Mouse (Mus musculus): ENCODE measurements around the gene Eif4g3. TPM values are rescaled to one million over a fixed set of nuclear protein-coding genes. Genes with fewer than 3 reads are reported as not detected.

Gene Eif4g3
- polyA plus RNA-seq, 1 experiment = 251 TPM

DNA sequence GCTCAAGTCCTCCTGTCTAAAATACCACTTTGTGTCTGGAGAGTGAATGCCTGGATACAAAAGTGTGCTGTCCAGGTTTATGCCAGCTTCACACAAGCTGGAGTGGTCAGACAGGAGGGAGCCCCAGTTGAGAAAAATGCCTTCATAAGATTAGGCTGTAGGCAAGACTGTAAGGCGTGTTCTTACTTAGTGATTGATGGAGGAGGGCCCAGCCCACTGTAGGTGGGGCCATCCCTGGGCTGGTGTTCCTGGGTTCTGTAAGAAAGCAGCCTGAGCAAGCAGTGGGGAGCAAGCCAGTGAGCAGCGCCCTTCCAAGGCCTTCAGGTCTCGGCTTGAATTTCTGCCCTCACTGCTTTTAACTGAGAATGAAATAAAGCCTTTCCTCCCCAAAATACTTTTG is 175.3 kb downstream of the Eif4g3 start:
- Histone ChIP-seq H3K36me3 (ENCODE audit: control insufficient read depth, insufficient read depth, low read length) (peaks cover 6% of the 10 kb centered on the region), H3K27me3 (ENCODE audit: control insufficient read depth, insufficient read depth, low read length) (no peaks in the 10 kb centered on the region), H3K4me1 (ENCODE audit: control insufficient read depth, insufficient read depth, low read length) (no peaks in the 10 kb centered on the region; the same call in 1 of the 2 replicates), H3K4me3 (ENCODE audit: control insufficient read depth, low read depth, low read length) (no peak overlapping the region), H3K27ac (ENCODE audit: control insufficient read depth, insufficient read depth, low read depth, low read length) (no peak overlapping the region)
- TF ChIP-seq POLR2A (IDR thresholded peaks at IDR 0.05; ENCODE audit: control insufficient read depth, low read depth, low read length) (no peak), CTCF (IDR thresholded peaks at IDR 0.05; ENCODE audit: control insufficient read depth, insufficient read depth, insufficient replicate concordance, low read depth, low read length) (no peak)

DNA sequence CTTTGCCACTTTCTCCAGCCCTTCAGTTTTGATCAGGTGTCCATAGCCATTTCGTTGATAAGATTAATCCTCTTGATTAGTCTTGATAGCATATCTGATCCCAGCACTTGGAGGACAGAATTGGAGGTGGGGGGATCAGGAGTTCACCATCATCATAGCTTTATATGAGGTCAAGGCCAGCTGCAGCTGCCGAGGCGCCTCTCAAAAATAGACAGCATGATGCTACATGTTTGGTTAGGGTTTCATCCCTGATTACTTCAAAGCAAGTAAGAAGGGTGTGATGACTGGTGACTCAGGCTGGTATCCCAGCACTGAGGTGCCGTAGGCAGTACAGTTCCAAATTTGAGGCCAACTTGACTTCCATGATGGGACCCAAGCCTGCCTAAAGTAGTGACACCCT is 176.6 kb downstream of the Eif4g3 start:
- Histone ChIP-seq H3K27ac (ENCODE audit: control insufficient read depth, insufficient read depth, low read depth, low read length) (no peak overlapping the region), H3K36me3 (ENCODE audit: control insufficient read depth, insufficient read depth, low read length) (peaks cover 6% of the 10 kb centered on the region), H3K4me1 (ENCODE audit: control insufficient read depth, insufficient read depth, low read length) (no peaks in the 10 kb centered on the region), H3K4me3 (ENCODE audit: control insufficient read depth, low read depth, low read length) (no peak overlapping the region), H3K27me3 (ENCODE audit: control insufficient read depth, insufficient read depth, low read length) (no peaks in the 10 kb centered on the region)
- no peak for TF ChIP-seq CTCF (IDR thresholded peaks at IDR 0.05; ENCODE audit: control insufficient read depth, insufficient read depth, insufficient replicate concordance, low read depth, low read length)
- TF ChIP-seq POLR2A (IDR thresholded peaks at IDR 0.05; ENCODE audit: control insufficient read depth, low read depth, low read length) = no peak

DNA sequence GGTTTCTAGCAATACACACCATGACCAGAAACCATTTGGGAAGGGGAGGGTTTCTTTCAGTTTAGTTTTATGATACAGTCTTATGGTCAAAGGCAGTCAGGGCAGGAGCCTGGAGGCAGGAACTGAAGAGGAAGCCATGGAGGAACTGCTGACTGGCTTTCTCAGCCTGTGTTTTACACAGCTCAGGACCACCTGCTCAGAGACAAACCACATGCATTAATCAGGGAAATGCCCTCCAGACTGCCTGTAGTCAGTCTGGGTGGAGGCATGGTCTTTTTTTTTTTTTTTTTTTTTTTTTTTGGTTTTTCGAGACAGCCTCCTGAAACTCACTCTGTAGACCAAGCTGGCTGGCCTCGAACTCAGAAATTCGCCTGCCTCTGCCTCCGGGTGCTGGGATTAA is 179.9 kb downstream of the Eif4g3 start:
- H3K4me3 ChIP-seq (ENCODE audit: control insufficient read depth, low read depth, low read length) = no peak overlapping the region
- H3K27me3 ChIP-seq (ENCODE audit: control insufficient read depth, insufficient read depth, low read length) = no peaks in the 10 kb centered on the region
- H3K36me3 ChIP-seq (ENCODE audit: control insufficient read depth, insufficient read depth, low read length) = peaks cover 3% of the 10 kb centered on the region; the same call in 1 of the 2 replicates
- no peaks in the 10 kb centered on the region for H3K4me1 ChIP-seq (ENCODE audit: control insufficient read depth, insufficient read depth, low read length)
- H3K27ac ChIP-seq (ENCODE audit: control insufficient read depth, insufficient read depth, low read depth, low read length) = no peak overlapping the region
- TF ChIP-seq POLR2A (IDR thresholded peaks at IDR 0.05; ENCODE audit: control insufficient read depth, low read depth, low read length) (no peak), CTCF (IDR thresholded peaks at IDR 0.05; ENCODE audit: control insufficient read depth, insufficient read depth, insufficient replicate concordance, low read depth, low read length) (no peak)

DNA sequence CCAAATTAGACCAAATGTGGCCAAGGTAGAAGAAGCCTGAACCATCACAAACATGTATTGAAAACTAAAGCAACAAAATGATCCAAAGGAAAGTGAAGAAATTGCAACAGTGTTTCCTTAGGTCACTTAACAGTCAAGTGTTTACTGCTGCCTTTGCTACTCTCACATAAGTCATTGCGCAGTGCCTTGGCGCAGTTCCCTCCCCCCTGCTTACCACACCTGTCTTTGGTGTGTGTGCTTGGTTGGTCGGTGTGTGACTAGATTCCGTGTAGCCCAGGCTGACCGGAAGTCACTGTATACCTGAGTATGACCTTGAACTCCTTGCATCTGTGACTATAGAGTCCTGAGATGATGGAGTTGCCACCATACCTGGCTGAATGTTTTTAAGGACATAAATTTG is 186.6 kb downstream of the Eif4g3 start:
- no peak overlapping the region for H3K27ac ChIP-seq (ENCODE audit: control insufficient read depth, insufficient read depth, low read depth, low read length)
- no peak overlapping the region for H3K4me3 ChIP-seq (ENCODE audit: control insufficient read depth, low read depth, low read length)
- H3K27me3 ChIP-seq (ENCODE audit: control insufficient read depth, insufficient read depth, low read length) = no peaks in the 10 kb centered on the region
- peaks cover 11% of the 10 kb centered on the region for H3K36me3 ChIP-seq (ENCODE audit: control insufficient read depth, insufficient read depth, low read length)
- no peaks in the 10 kb centered on the region for H3K4me1 ChIP-seq (ENCODE audit: control insufficient read depth, insufficient read depth, low read length)
- TF ChIP-seq POLR2A (IDR thresholded peaks at IDR 0.05; ENCODE audit: control insufficient read depth, low read depth, low read length) = no peak
- TF ChIP-seq CTCF (IDR thresholded peaks at IDR 0.05; ENCODE audit: control insufficient read depth, insufficient read depth, insufficient replicate concordance, low read depth, low read length) = no peak

DNA sequence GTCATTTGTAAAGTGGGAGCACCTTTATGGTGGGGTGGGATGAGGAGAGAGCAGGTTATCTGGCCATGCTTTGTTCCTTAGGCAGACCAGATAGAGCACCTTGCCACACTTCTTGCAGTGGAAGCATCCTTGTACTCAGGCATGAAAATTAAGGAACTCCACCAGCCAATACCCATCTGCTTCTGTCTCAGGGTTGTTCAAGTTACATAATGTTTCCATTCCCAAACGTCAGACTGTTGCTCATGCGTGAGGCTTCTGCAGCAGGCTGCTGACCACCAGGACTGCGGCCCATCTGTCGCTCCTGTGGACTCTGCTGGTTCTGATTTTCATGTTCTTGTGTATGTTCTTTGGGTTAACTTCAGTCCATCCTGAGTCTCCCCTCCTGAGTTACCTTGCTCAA is 187.9 kb downstream of the Eif4g3 start:
- H3K4me3 ChIP-seq (ENCODE audit: control insufficient read depth, low read depth, low read length) = no peak overlapping the region
- H3K27me3 ChIP-seq (ENCODE audit: control insufficient read depth, insufficient read depth, low read length) = no peaks in the 10 kb centered on the region
- no peak for TF ChIP-seq CTCF (IDR thresholded peaks at IDR 0.05; ENCODE audit: control insufficient read depth, insufficient read depth, insufficient replicate concordance, low read depth, low read length)
- TF ChIP-seq POLR2A (IDR thresholded peaks at IDR 0.05; ENCODE audit: control insufficient read depth, low read depth, low read length) = no peak
- no peak overlapping the region for H3K27ac ChIP-seq (ENCODE audit: control insufficient read depth, insufficient read depth, low read depth, low read length)
- peaks cover 12% of the 10 kb centered on the region for H3K36me3 ChIP-seq (ENCODE audit: control insufficient read depth, insufficient read depth, low read length)
- no peaks in the 10 kb centered on the region for H3K4me1 ChIP-seq (ENCODE audit: control insufficient read depth, insufficient read depth, low read length)

DNA sequence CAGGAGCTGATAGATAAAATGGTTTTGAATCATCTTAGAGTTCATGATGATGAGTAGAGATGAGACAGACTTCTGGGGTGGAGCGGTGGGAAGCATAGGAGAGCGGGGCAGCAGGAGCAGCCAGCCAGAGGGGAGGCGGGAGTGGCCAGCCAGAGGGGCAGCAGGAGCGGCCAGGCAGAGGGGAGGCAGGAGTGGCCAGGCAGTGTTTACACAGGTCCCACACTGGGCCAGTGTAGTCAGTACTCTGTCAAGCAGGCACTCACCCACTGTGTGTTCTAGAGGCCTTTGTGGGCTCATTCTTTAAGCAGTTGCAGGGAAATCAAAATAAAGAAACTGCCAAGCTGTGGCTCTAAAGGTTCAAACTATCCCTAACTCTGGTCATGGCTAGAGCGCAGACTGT is 191.2 kb downstream of the Eif4g3 start:
- no peak overlapping the region for H3K4me3 ChIP-seq (ENCODE audit: control insufficient read depth, low read depth, low read length)
- no peaks in the 10 kb centered on the region for H3K4me1 ChIP-seq (ENCODE audit: control insufficient read depth, insufficient read depth, low read length)
- TF ChIP-seq POLR2A (IDR thresholded peaks at IDR 0.05; ENCODE audit: control insufficient read depth, low read depth, low read length) = no peak
- no peak for TF ChIP-seq CTCF (IDR thresholded peaks at IDR 0.05; ENCODE audit: control insufficient read depth, insufficient read depth, insufficient replicate concordance, low read depth, low read length)
- no peaks in the 10 kb centered on the region for H3K27me3 ChIP-seq (ENCODE audit: control insufficient read depth, insufficient read depth, low read length)
- H3K36me3 ChIP-seq (ENCODE audit: control insufficient read depth, insufficient read depth, low read length) = peaks cover 10% of the 10 kb centered on the region
- no peak overlapping the region for H3K27ac ChIP-seq (ENCODE audit: control insufficient read depth, insufficient read depth, low read depth, low read length)

DNA sequence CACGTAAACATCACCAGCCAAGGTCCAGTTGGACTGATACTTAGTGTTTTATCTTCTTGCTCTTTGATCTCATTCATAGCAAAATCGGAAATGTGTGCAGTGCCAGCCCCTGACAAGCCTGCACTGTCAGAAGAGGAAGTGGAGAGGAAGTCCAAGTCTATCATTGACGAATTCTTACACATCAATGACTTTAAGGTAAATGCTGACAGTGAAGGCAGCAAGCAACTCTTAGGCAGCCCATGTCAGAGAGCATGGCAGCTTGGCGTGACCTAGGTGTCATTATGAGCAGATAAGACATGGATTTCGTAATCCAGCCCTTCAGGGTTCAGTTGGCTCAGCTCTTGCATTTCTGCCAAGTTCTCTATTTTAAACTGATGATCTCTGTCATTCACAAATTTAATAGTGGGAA is 191.8 kb downstream of the Eif4g3 start:
- TF ChIP-seq POLR2A (IDR thresholded peaks at IDR 0.05; ENCODE audit: control insufficient read depth, low read depth, low read length) (no peak), CTCF (IDR thresholded peaks at IDR 0.05; ENCODE audit: control insufficient read depth, insufficient read depth, insufficient replicate concordance, low read depth, low read length) (no peak)
- Histone ChIP-seq H3K27me3 (ENCODE audit: control insufficient read depth, insufficient read depth, low read length) (no peaks in the 10 kb centered on the region), H3K4me3 (ENCODE audit: control insufficient read depth, low read depth, low read length) (no peak overlapping the region), H3K27ac (ENCODE audit: control insufficient read depth, insufficient read depth, low read depth, low read length) (no peak overlapping the region), H3K36me3 (ENCODE audit: control insufficient read depth, insufficient read depth, low read length) (peaks cover 10% of the 10 kb centered on the region), H3K4me1 (ENCODE audit: control insufficient read depth, insufficient read depth, low read length) (no peaks in the 10 kb centered on the region)

DNA sequence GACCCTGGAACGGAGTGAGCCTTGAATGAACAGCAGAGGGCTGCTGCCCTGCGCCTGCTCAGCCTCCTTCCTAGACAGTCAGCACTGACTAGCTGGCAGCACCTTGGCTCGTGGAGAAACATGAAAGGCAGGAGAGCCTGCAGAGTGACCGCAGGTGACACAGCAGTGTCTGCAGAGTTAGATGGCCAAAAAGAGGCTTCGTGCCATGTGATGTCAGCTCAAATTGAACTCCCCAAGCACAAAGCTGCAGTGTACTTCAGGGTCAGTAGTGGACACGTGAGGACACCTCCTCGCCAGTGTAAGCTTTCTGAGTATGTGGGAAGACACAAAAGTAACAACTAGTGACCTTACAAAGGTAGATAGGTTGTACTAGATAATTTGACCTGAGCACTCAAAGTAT is 193.1 kb downstream of the Eif4g3 start:
- H3K27me3 ChIP-seq (ENCODE audit: control insufficient read depth, insufficient read depth, low read length) = no peaks in the 10 kb centered on the region
- H3K36me3 ChIP-seq (ENCODE audit: control insufficient read depth, insufficient read depth, low read length) = peaks cover 10% of the 10 kb centered on the region
- no peak overlapping the region for H3K4me3 ChIP-seq (ENCODE audit: control insufficient read depth, low read depth, low read length)
- no peaks in the 10 kb centered on the region for H3K4me1 ChIP-seq (ENCODE audit: control insufficient read depth, insufficient read depth, low read length)
- TF ChIP-seq POLR2A (IDR thresholded peaks at IDR 0.05; ENCODE audit: control insufficient read depth, low read depth, low read length) = no peak
- TF ChIP-seq CTCF (IDR thresholded peaks at IDR 0.05; ENCODE audit: control insufficient read depth, insufficient read depth, insufficient replicate concordance, low read depth, low read length) = no peak
- no peak overlapping the region for H3K27ac ChIP-seq (ENCODE audit: control insufficient read depth, insufficient read depth, low read depth, low read length)
